Mouse (Mus musculus) embryonic facial prominence, embryonic 12.5 days (tissue): Measurements from ENCODE around the gene Clec2g. TPM values are rescaled to one million over a fixed set of nuclear protein-coding genes. Genes with fewer than 3 reads are reported as not detected.
"Not testable (repeated sequence)": the region's sequence is repeated elsewhere in the genome, so short reads cannot be mapped to it uniquely, and the experiment has no call there.

Source experiments
- ATAC-seq: fragments of 200-750 bp; cut with Nextera tagmentation; 2 replicates; pipeline ENCODE4 v1.8.0; 2017; ENCODE audit not compliant: insufficient number of reproducible peaks, insufficient read depth, low FRiP score, low TSS enrichment
- H3K27ac ChIP-seq: fragments of 300-500 bp; sonication (generic); 2 replicates; pipeline ENCODE4 v1.5.1; 2016; ENCODE audit warnings: mild to moderate bottlenecking
- H3K27me3 ChIP-seq: fragments of 300-500 bp; sonication (generic); 2 replicates; pipeline ENCODE4 v1.6.1; 2016; ENCODE audit warnings: mild to moderate bottlenecking, moderate library complexity
- H3K36me3 ChIP-seq: fragments of 300-500 bp; sonication (generic); 2 replicates; pipeline ENCODE4 v1.6.1; 2016; ENCODE audit warnings: mild to moderate bottlenecking
- H3K4me1 ChIP-seq: fragments of 300-500 bp; sonication (generic); 2 replicates; pipeline ENCODE4 v1.6.1; 2016
- H3K4me2 ChIP-seq: fragments of 300-500 bp; sonication (generic); replicated peaks from 2 replicates; pipeline ENCODE4 v1.6.1; 2016; ENCODE audit warnings: mild to moderate bottlenecking, moderate library complexity
- H3K4me3 ChIP-seq: fragments of 300-500 bp; sonication (generic); 2 replicates; pipeline ENCODE4 v1.5.1; 2016; ENCODE audit warnings: mild to moderate bottlenecking
- H3K9ac ChIP-seq: fragments of 300-500 bp; sonication (generic); 2 replicates; pipeline ENCODE4 v1.6.1; 2016; ENCODE audit warnings: mild to moderate bottlenecking, moderate library complexity
- H3K9me3 ChIP-seq: fragments of 300-500 bp; sonication (generic); 2 replicates; pipeline ENCODE4 v1.6.1; 2016; ENCODE audit warnings: mild to moderate bottlenecking, moderate library complexity
- WGBS: fragments of 180-500 bp; shearing (Covaris S2); methylation state at CpG from one replicate; pipeline ENCODE4 v1.1.7; 2016; 5-methylcytosine and 5-hydroxymethylcytosine counted together
- polyA plus RNA-seq: library from polyadenylated mRNA; unstranded; fragments of >200 nt; fragmentation: Nextera tagmentation; extraction: Ambion mirVana; gene quantifications from 2 replicates; pipeline ENCODE4 v1.2.1, GENCODE M21; 2016

Clec2g gene
- not detected in 2 replicates for polyA plus RNA-seq

GRCm38 (mm10) chr6:128934081-128934480 lies at the start of gene Clec2g:
Gene Clec2g (plus strand): TSS chr6:128934381.
- 91% methylated on average over 4 of the region's 4 CpGs for WGBS
- not testable (repeated sequence) for ATAC-seq, H3K9ac ChIP-seq, H3K4me2 ChIP-seq, H3K27me3 ChIP-seq, H3K4me1 ChIP-seq, H3K9me3 ChIP-seq, H3K36me3 ChIP-seq, H3K4me3 ChIP-seq
- peak within 1 kb of the TSS; percentile 37; the same call in 1 of the 2 replicates for H3K27ac ChIP-seq

GRCm38 (mm10) chr6:128887091-128887790 lies 46.9 kb upstream of the Clec2g start, which contains the start of gene Clec2i:
Gene Clec2i (plus strand): TSS chr6:128887588.
- H3K4me3 ChIP-seq, H3K9me3 ChIP-seq, H3K27ac ChIP-seq, H3K4me1 ChIP-seq, H3K9ac ChIP-seq, H3K36me3 ChIP-seq, H3K27me3 ChIP-seq, ATAC-seq, H3K4me2 ChIP-seq: not testable (repeated sequence)
- 87% methylated on average over 6 of the region's 6 CpGs for WGBS

GRCm38 (mm10) chr6:128888834-128889233 lies 45.3 kb upstream of the Clec2g start:
- H3K27ac ChIP-seq = no peak overlapping the region
- 72% methylated on average over 5 of the region's 5 CpGs for WGBS
- no peaks in the 10 kb centered on the region for H3K27me3 ChIP-seq
- H3K4me1 ChIP-seq = no peaks in the 10 kb centered on the region
- no peaks in the 10 kb centered on the region for H3K9me3 ChIP-seq
- no peak for ATAC-seq
- no peaks in the 10 kb centered on the region for H3K36me3 ChIP-seq
- H3K4me2 ChIP-seq = no peak overlapping the region
- H3K9ac ChIP-seq = no peak overlapping the region
- H3K4me3 ChIP-seq = no peak overlapping the region

- WGBS = 52% methylated on average over 2 of the region's 2 CpGs
- Histone ChIP-seq H3K36me3 (no peaks in the 10 kb centered on the region), H3K27me3 (no peaks in the 10 kb centered on the region), H3K4me2 (no peak within 1 kb of the TSS), H3K9me3 (no peaks in the 10 kb centered on the region), H3K9ac (no peak within 1 kb of the TSS), H3K27ac (no peak within 1 kb of the TSS), H3K4me3 (no peak within 1 kb of the TSS), H3K4me1 (no peaks in the 10 kb centered on the region)
- no peak for ATAC-seq
Measured at GRCm38 (mm10) chr6:128890948-128891355, 43.2 kb upstream of the Clec2g start, which contains the start of gene BC035044. Gene BC035044 (minus strand): TSS chr6:128891126.

- no peaks in the 10 kb centered on the region for H3K36me3 ChIP-seq
- H3K4me2 ChIP-seq = no peak overlapping the region
- ATAC-seq = no peak
- no peaks in the 10 kb centered on the region for H3K9me3 ChIP-seq
- no peak overlapping the region for H3K4me3 ChIP-seq
- H3K27ac ChIP-seq = no peak overlapping the region
- H3K27me3 ChIP-seq = no peaks in the 10 kb centered on the region
- 82% methylated on average over 3 of the region's 3 CpGs for WGBS
- H3K4me1 ChIP-seq = no peaks in the 10 kb centered on the region
- H3K9ac ChIP-seq = no peak overlapping the region
Measured at GRCm38 (mm10) chr6:128895404-128896001, 38.7 kb upstream of the Clec2g start.

- WGBS = 85% methylated on average over 2 of the region's 2 CpGs
- ATAC-seq = no peak
- H3K4me1 ChIP-seq = no peaks in the 10 kb centered on the region
Measured at GRCm38 (mm10) chr6:128900044-128900443, 34.1 kb upstream of the Clec2g start.

GRCm38 (mm10) chr6:128900796-128901552 lies 33.2 kb upstream of the Clec2g start:
- not testable (repeated sequence) for H3K9ac ChIP-seq, H3K4me2 ChIP-seq, ATAC-seq, H3K36me3 ChIP-seq, H3K9me3 ChIP-seq, H3K27me3 ChIP-seq, H3K4me3 ChIP-seq, H3K27ac ChIP-seq, H3K4me1 ChIP-seq
- WGBS = 85% methylated on average over 6 of the region's 6 CpGs

More at GRCm38 (mm10) chr6:128900044-128900443, 34.1 kb upstream of the Clec2g start:
- Histone ChIP-seq H3K36me3 (no peaks in the 10 kb centered on the region), H3K9me3 (no peaks in the 10 kb centered on the region), H3K27me3 (no peaks in the 10 kb centered on the region), H3K4me3 (no peak overlapping the region), H3K27ac (no peak overlapping the region), H3K9ac (no peak overlapping the region), H3K4me2 (no peak overlapping the region)

- WGBS = 82% methylated on average over 2 of the region's 2 CpGs
- Histone ChIP-seq H3K27me3 (no peaks in the 10 kb centered on the region), H3K4me3 (no peak overlapping the region), H3K9me3 (no peaks in the 10 kb centered on the region), H3K9ac (no peak overlapping the region), H3K4me1 (no peaks in the 10 kb centered on the region), H3K27ac (no peak overlapping the region), H3K4me2 (no peak overlapping the region), H3K36me3 (no peaks in the 10 kb centered on the region)
- no peak for ATAC-seq
Measured at GRCm38 (mm10) chr6:128913598-128914254, 20.5 kb upstream of the Clec2g start.

- Histone ChIP-seq H3K27ac (no peak overlapping the region), H3K4me3 (no peak overlapping the region), H3K4me1 (no peaks in the 10 kb centered on the region), H3K27me3 (no peaks in the 10 kb centered on the region), H3K9me3 (no peaks in the 10 kb centered on the region), H3K9ac (no peak overlapping the region), H3K36me3 (no peaks in the 10 kb centered on the region), H3K4me2 (no peak overlapping the region)
- no peak for ATAC-seq
- 86% methylated on average over 2 of the region's 2 CpGs for WGBS
Measured at GRCm38 (mm10) chr6:128917322-128917721, 16.9 kb upstream of the Clec2g start.

GRCm38 (mm10) chr6:128933050-128933449 lies 1.1 kb upstream of the Clec2g start:
- WGBS = 14% methylated on average over 2 of the region's 2 CpGs
- no peaks in the 10 kb centered on the region for H3K4me1 ChIP-seq
- no peaks in the 10 kb centered on the region for H3K9me3 ChIP-seq
- no peaks in the 10 kb centered on the region for H3K36me3 ChIP-seq
- no peak overlapping the region for H3K4me2 ChIP-seq
- no peaks in the 10 kb centered on the region for H3K27me3 ChIP-seq
- ATAC-seq = no peak
- H3K9ac ChIP-seq = no peak overlapping the region
- peak overlapping the region; percentile 37; the same call in 1 of the 2 replicates for H3K27ac ChIP-seq
- H3K4me3 ChIP-seq = no peak overlapping the region

GRCm38 (mm10) chr6:128935889-128936665 lies 1.9 kb downstream of the Clec2g start:
- not testable (repeated sequence) for H3K9ac ChIP-seq, H3K4me1 ChIP-seq, H3K27me3 ChIP-seq, H3K9me3 ChIP-seq, H3K36me3 ChIP-seq, H3K27ac ChIP-seq, ATAC-seq, H3K4me3 ChIP-seq, H3K4me2 ChIP-seq
- 94% methylated on average over 5 of the region's 13 CpGs for WGBS
